Mouse (Mus musculus): ENCODE results near the gene Ccdc71. TPM values are rescaled to one million over a fixed set of nuclear protein-coding genes. Genes with fewer than 3 reads are reported as not detected.

Gene Ccdc71
- 10 to 100 TPM; 36.1 to 41.5 TPM for total RNA-seq (2021)

GRCm38 (mm10) chr9:108460319-108461178, at the start of gene Ccdc71:
Gene Ccdc71 (plus strand): TSS chr9:108460527.
- intact Hi-C loops (cut with DNase I) = no loop called here

DNA sequence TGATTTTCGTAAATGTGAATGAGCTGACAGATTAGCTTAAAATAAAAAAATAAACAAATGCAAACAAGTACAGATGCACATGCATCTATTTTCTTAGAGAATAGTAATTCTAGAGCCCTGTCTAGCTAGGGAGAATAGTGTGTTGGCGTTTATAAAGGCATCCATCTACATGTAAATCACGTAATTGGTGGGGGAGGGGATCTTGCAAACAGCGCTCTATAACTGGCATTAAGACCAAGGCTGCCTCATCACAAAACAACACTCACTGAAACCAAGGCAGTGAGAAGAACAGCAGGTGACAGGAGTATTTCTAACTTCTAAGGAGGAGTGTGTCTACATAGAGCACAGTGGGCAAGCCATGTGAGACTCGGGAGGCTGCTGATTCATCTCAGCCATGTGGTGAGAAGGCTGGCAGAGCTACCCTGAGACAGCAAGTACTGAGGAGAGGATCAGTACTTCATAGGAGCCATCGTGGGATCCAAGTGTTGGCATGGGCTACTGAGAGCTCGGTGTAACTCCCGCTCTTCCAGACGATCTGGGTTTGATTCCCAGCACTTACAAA, 48.9 kb upstream of the Ccdc71 start:
- intact Hi-C loops (cut with DNase I) = loop anchor here (2.0 kb wide), 1 partner anchor 29 kb away; no protein-coding TSS in a partner anchor
- DNase-seq (ENCODE audit: low spot score in 2 of 2) = peak; percentile 69 to 82

More at GRCm38 (mm10) chr9:108460319-108461178, at the start of gene Ccdc71:
- peak; percentile 86 to 89 for DNase-seq (ENCODE audit: low spot score in 2 of 2)

GRCm38 (mm10) chr9:108412221-108412620, 48.1 kb upstream of the Ccdc71 start:
- intact Hi-C loops (cut with DNase I) = no loop called here
- DNase-seq (ENCODE audit: low spot score in 2 of 2) = no peak

GRCm38 (mm10) chr9:108428384-108428783, 31.9 kb upstream of the Ccdc71 start, which contains the start of gene Ccdc36:
Gene Ccdc36 (minus strand): TSS chr9:108428484.
- DNase-seq (ENCODE audit: low spot score in 2 of 2) = no peak
- intact Hi-C loops (cut with DNase I) = no loop called here

DNA sequence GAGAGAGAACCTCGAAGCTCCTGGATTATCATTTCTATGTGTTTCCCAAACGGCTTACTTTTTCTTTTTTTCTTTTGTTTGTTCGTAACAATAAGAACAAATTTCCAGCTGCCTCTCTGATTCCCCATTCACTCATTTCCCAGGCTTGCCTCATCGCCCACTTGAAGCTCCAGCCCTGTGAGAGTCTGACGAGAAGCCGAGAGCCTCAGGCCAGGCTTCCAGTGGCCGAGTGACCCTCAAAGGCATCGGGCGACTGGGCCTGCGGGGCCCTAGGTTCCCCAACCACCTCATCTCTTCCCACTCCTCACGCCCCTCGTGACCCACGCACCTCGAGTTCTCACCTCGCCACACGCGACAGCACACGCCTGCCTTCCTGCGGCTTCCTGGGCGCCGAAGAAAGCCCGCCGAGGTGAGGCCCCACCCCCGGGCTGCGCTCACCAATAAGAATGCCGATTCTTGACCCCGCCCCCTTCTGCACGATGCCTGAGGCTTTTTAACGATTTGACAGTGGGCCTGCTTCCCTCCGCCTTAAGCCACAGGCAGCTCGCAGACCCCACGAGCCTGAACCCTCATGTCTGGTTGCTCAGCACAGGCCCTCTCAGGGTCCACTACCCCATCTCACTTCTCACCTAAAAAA, 28.8 kb upstream of the Ccdc71 start:
- intact Hi-C loops (cut with DNase I) = no loop called here

DNA sequence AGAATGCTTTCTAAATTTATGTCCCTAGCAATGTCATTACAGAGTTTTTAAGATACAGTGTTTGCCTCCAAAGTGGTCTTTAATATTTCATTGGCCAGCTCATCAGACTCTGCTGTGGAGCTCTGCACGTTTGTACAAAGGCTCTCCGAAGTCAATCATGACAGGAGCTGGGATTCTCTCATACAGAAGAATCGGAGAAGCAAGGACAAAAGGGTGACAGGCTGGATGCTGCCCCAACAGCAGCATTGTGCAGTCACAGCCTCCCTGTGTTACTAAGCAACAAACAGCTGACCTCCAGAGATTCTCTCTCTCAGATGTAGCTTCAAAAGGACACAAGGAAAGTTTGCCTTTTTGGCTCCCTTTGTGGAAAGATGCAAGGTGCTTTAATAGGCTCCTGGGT, 24.1 kb upstream of the Ccdc71 start, which contains the start of gene BC048562:
BC048562 (plus strand) TSS at position 301 of the 400 bp plus-strand sequence.
- no peak for DNase-seq (ENCODE audit: low spot score in 2 of 2)
- intact Hi-C loops (cut with DNase I) = no loop called here

More for the DNA sequence above, 28.8 kb upstream of the Ccdc71 start:
- no peak for DNase-seq (ENCODE audit: low spot score in 2 of 2)

DNA sequence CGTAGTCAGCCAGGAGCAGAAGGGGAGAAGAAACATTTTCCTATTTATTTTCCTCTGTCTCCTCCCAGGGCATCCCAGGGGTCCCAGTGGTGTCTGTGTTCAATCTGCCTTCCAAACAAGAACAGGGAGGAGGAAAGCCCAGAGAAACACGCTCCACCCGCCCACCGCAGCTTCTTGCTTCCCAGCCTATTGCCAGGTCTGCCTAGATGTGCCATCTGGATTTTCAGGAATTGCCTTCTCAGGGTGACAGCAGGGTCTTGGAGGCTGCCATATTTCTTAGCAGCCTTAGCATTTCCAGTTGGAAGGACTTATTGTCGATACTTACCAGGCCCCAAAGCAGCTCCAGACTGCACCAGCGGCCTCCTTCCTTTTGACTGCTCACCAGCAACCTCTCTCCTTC, 21.2 kb upstream of the Ccdc71 start:
- DNase-seq (ENCODE audit: low spot score in 2 of 2) = peak in 1 of 2 experiments; percentile 15
- intact Hi-C loops (cut with DNase I) = no loop called here

DNA sequence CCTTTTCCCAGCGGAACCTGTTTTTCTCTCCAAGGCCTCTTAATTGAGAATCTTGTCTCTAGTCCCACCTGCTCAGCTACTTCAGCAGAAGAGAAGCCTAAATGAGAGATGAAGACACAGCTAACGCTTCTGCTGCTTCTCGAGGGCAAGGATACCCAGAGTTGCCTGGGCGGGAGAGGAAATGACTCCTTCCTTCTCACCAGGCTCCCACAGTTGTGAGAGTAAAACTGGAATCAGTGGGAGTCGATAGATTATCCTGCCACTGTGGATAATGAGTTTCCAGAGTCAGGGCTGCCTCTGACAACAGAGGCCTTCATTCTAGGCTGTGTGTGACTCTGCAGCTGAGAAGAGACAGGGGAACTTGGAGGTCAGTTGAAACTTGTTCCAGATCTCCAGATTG, 19.8 kb upstream of the Ccdc71 start:
- intact Hi-C loops (cut with DNase I) = loop anchor here (2.0 kb wide), 1 partner anchor 30 kb away; no protein-coding TSS in a partner anchor
- peak in 1 of 2 experiments; percentile 34 for DNase-seq (ENCODE audit: low spot score in 2 of 2)

GRCm38 (mm10) chr9:108441236-108441919, 18.9 kb upstream of the Ccdc71 start:
- peak; percentile 39 to 52 for DNase-seq (ENCODE audit: low spot score in 2 of 2)

DNA sequence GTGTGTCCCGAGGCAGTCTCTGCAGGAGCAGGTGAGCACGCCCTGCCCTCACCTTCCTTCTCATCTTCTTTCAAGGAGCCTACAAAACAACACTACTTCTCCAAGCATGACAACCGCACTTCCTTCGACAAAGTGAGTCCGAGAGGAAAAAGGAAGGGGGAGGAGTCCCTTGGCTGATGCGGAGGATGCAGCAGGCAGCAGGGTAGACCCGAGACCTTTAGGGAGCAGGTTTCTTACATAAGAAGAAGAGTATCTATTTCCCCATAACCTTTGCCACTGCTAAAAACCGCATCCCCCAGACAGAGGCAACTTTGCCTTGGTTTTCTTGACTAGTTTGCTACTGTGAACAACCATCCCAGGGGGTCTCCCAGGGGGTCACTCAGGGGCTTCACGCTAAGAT, 15.2 kb upstream of the Ccdc71 start:
- no peak for DNase-seq (ENCODE audit: low spot score in 2 of 2)
- intact Hi-C loops (cut with DNase I) = no loop called here

More at GRCm38 (mm10) chr9:108441236-108441919, 18.9 kb upstream of the Ccdc71 start:
- intact Hi-C loops (cut with DNase I) = loop anchor here (2.0 kb wide), 1 partner anchor 31 kb away; no protein-coding TSS in a partner anchor

- intact Hi-C loops (cut with DNase I) = loop anchor here (5.0 kb wide), 2 partner anchors 48 to 103 kb away; partner anchors contain the start of gene Usp4
- peak in 1 of 2 experiments; percentile 57 for DNase-seq (ENCODE audit: low spot score in 2 of 2)
Measured at GRCm38 (mm10) chr9:108449860-108450259, 10.5 kb upstream of the Ccdc71 start.

GRCm38 (mm10) chr9:108450292-108451169, 9.8 kb upstream of the Ccdc71 start:
- intact Hi-C loops (cut with DNase I) = loop anchor here (5.0 kb wide), 2 partner anchors 48 to 103 kb away; partner anchors contain the start of gene Usp4
- peak; percentile 60 to 70 for DNase-seq (ENCODE audit: low spot score in 2 of 2)

DNA sequence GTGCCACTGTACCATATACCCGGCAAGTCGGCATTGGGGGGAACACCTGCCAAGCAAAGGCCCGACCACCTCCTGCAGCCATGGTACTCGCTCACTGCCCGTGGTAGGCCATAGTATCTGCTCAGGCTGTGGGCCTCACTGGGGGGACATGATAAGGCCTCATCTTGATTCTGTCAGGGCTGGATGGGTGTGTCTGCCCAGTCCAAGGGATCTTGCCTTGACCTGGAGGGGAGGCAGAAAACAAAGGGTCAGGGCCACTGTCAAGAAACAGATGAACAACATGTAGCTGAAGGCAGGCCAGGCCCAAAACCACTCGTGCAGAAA, 9.2 kb upstream of the Ccdc71 start:
- intact Hi-C loops (cut with DNase I) = loop anchor here (5.0 kb wide), 2 partner anchors 49 to 104 kb away; partner anchors contain the start of gene Usp4
- no peak for DNase-seq (ENCODE audit: low spot score in 2 of 2)

- intact Hi-C loops (cut with DNase I) = loop anchor here (5.0 kb wide), 2 partner anchors 49 to 104 kb away; partner anchors contain the start of gene Usp4
- DNase-seq (ENCODE audit: low spot score in 2 of 2) = no peak
Measured at GRCm38 (mm10) chr9:108451519-108452160, 8.7 kb upstream of the Ccdc71 start.

- peak; percentile 83 to 86 for DNase-seq (ENCODE audit: low spot score in 2 of 2)
- intact Hi-C loops (cut with DNase I) = loop anchor here (5.0 kb wide), 2 partner anchors 50 to 105 kb away; partner anchors contain the start of gene Usp4
Measured at GRCm38 (mm10) chr9:108452291-108452906, 7.9 kb upstream of the Ccdc71 start.

DNA sequence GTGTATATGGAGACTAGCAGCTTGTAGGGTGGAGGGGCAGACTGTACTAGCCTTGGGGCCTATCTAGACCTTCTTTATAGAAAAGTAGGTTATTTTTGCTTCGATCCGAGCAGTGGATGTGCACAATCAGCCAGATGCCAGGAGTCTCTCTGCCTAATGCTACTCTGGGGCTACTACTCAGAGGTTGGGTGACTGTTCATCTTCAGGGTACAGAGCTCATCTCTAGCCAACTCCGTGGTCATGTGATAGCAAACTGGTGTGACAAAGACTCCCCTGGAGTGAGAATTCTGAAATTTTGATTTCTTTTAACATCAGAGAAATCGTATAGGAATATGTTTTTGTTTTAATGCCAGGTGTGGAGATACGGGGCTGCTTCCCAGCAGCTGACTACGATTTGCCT, 7.4 kb upstream of the Ccdc71 start:
- intact Hi-C loops (cut with DNase I) = loop anchor here (5.0 kb wide), 2 partner anchors 51 to 106 kb away; partner anchors contain the start of gene Usp4
- DNase-seq (ENCODE audit: low spot score in 2 of 2) = no peak

GRCm38 (mm10) chr9:108453458-108453857, 6.9 kb upstream of the Ccdc71 start:
- intact Hi-C loops (cut with DNase I) = loop anchor here (5.0 kb wide), 2 partner anchors 51 to 106 kb away; partner anchors contain the start of gene Usp4
- peak in 1 of 2 experiments; percentile 14 for DNase-seq (ENCODE audit: low spot score in 2 of 2)
